Mouse (Mus musculus): ENCODE measurements around the gene Gm7980. TPM values are rescaled to one million over a fixed set of nuclear protein-coding genes. Genes with fewer than 3 reads are reported as not detected.
"Not testable (repeated sequence)": the region's sequence is repeated elsewhere in the genome, so short reads cannot be mapped to it uniquely, and the experiment has no call there.

Gene Gm7980
- not detected in 2 replicates for polyA plus RNA-seq (2012; rRNA removed)

- H3K4me3 ChIP-seq (ENCODE audit: extremely low read depth, insufficient read depth, insufficient read length); H3K27ac ChIP-seq (ENCODE audit: insufficient read depth, low read length); H3K27me3 ChIP-seq (ENCODE audit: control insufficient read depth, insufficient read depth, low read length); H3K36me3 ChIP-seq (ENCODE audit: control insufficient read depth, insufficient read depth, low read length); H3K4me1 ChIP-seq (ENCODE audit: control insufficient read depth, insufficient read depth, insufficient read length); DNase-seq (ENCODE audit: low read depth in 1 of 2, low spot score in 2 of 2): not testable (repeated sequence)
- no CpG with 5 or more reads among the region's 2 CpGs for WGBS
Measured at GRCm38 (mm10) chr14:41907190-41907589, at the start of gene Gm7980. Gene Gm7980 (minus strand): TSS chr14:41907290.

GRCm38 (mm10) chr14:41943695-41944094 lies 36.6 kb upstream of the Gm7980 start, which contains the start of gene 1700024B05Rik:
Gene 1700024B05Rik (plus strand): TSS chr14:41943995.
- H3K4me3 ChIP-seq (ENCODE audit: extremely low read depth, insufficient read depth, insufficient read length); H3K27ac ChIP-seq (ENCODE audit: insufficient read depth, low read length); H3K27me3 ChIP-seq (ENCODE audit: control insufficient read depth, insufficient read depth, low read length); H3K4me1 ChIP-seq (ENCODE audit: control insufficient read depth, insufficient read depth, insufficient read length); DNase-seq (ENCODE audit: low read depth in 1 of 2, low spot score in 2 of 2); H3K36me3 ChIP-seq (ENCODE audit: control insufficient read depth, insufficient read depth, low read length): not testable (repeated sequence)
- 70% methylated on average over 2 of the region's 2 CpGs for WGBS

DNA sequence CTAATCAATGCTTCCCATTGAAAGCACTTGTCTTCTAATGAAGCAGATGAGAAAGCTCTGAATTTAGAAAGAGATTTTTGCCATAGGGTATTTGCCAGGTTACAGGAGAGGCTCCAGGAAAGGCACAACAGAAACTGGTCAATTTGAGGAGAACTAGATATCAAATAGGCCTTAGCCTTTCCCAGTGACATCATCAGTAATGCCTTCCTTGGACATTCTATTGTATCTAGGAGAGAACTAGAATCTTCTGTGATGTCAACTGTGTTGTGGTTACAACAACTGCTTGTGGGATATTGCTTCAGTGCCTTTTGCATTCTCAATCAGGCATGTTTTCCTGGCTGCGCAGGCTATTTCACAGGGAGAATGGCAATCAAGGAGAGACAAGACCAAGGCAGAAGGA lies 17.6 kb upstream of the Gm7980 start, which contains the start of gene 1700049E17Rik1:
1700049E17Rik1 (plus strand) TSS at position 301 of the 400 bp plus-strand sequence.
- not testable (repeated sequence) for H3K4me3 ChIP-seq (ENCODE audit: extremely low read depth, insufficient read depth, insufficient read length); DNase-seq (ENCODE audit: low read depth in 1 of 2, low spot score in 2 of 2); H3K4me1 ChIP-seq (ENCODE audit: control insufficient read depth, insufficient read depth, insufficient read length); H3K27me3 ChIP-seq (ENCODE audit: control insufficient read depth, insufficient read depth, low read length); H3K36me3 ChIP-seq (ENCODE audit: control insufficient read depth, insufficient read depth, low read length); H3K27ac ChIP-seq (ENCODE audit: insufficient read depth, low read length)
- no CpG with 5 or more reads among the region's 1 CpGs for WGBS

Other genes with a start within 250 kb of the Gm7980 start
- gene Gm8068, start 205.4 kb downstream of the Gm7980 start, polyA plus RNA-seq (2012; rRNA removed): not detected in 2 replicates
- not detected in 2 replicates for gene Gm7929, start 156.7 kb downstream of the Gm7980 start, polyA plus RNA-seq (2012; rRNA removed)
- not detected in 2 replicates for gene Gm47189, start 134.8 kb downstream of the Gm7980 start, polyA plus RNA-seq (2012; rRNA removed)
- not detected in 2 replicates for gene 1700049E17Rik1, start 17.7 kb upstream of the Gm7980 start, polyA plus RNA-seq (2012; rRNA removed)
- not detected in 2 replicates for gene 1700024B05Rik, start 36.7 kb upstream of the Gm7980 start, polyA plus RNA-seq (2012; rRNA removed)
- gene Gm6401, start 60.6 kb upstream of the Gm7980 start, polyA plus RNA-seq (2012; rRNA removed): not detected in 2 replicates
- not detected in 2 replicates for gene Gm3543, start 76.0 kb upstream of the Gm7980 start, polyA plus RNA-seq (2012; rRNA removed)
- gene Gm7951, start 210.1 kb upstream of the Gm7980 start, polyA plus RNA-seq (2012; rRNA removed): not detected in 2 replicates

Data from spleen, adult 2 months (tissue).